ENCODE assay signal across 9 mouse cellular contexts in the genomic region with DNA sequence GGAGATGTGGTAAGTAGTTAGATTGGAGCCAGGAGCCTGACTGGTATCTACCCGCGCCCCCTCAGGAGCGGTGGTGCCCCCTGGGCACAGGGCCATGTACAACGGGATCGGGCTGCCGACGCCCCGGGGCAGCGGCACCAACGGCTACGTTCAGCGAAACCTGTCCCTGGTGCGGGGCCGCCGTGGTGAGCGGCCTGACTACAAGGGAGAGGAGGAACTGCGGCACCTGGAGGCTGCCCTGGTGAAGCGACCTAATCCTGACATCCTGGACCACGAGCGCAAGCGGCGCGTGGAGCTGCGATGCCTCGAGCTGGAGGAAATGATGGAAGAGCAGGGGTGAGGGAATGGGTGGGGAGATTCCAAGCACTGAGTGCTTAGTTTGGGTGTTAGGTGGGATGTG. TPM values are rescaled to one million over a fixed set of nuclear protein-coding genes. Genes with fewer than 3 reads are reported as not detected.
DNase-seq lines count a peak whose midpoint lies in the region; ATAC-seq lines count a peak whose summit lies in the region.
"Had no signal": no experiment of that assay in that cellular context is flagged by ENCODE, and none has a peak within 500 bp of the region (broad histone marks: within the 10 kb centered on the region; RNA-seq: fewer than 3 reads in every experiment).

No protein-coding gene starts in this region.

- H3K4me3 ChIP-seq in megakaryocyte, embryonic 14.5 days (replicated peaks) = peak overlapping the region; percentile 72
- H3K4me3 ChIP-seq in heart, embryonic 14.5 days (ENCODE audit: control insufficient read depth in 1 of 2, insufficient read depth in 1 of 2, low read depth in 1 of 2, low read length in 2 of 2) = no peak overlapping the region

- no peak overlapping the region for H3K27ac ChIP-seq in heart, embryonic 14.5 days (replicated peaks in 1 of 2; ENCODE audit: control insufficient read depth in 1 of 2, insufficient read depth in 1 of 2, low read depth in 2 of 2, low read length in 2 of 2)

- ATAC-seq in megakaryocyte, adult 5-6 weeks (ENCODE audit: poor library complexity, severe bottlenecking) = no peak
- no peak for ATAC-seq in heart, embryonic 14.5 days (ENCODE audit: insufficient number of reproducible peaks, insufficient read depth, low FRiP score, low read depth)

- H3K36me3 ChIP-seq in megakaryocyte, embryonic 14.5 days (replicated peaks; ENCODE audit: low read length) = peaks cover 63% of the 10 kb centered on the region
- peaks cover 48% of the 10 kb centered on the region for H3K36me3 ChIP-seq in heart, embryonic 14.5 days (ENCODE audit: control insufficient read depth, insufficient read depth, low read length)

- WGBS in heart, embryonic 14.5 days = 74% methylated on average over 25 of the region's 25 CpGs

- intact Hi-C loops in left cerebral cortex, postnatal 14 days (cut with DNase I) = no loop called here

- no peaks in the 10 kb centered on the region for H3K27me3 ChIP-seq in megakaryocyte, embryonic 14.5 days (replicated peaks)
- no peaks in the 10 kb centered on the region for H3K27me3 ChIP-seq in heart, embryonic 14.5 days (ENCODE audit: control insufficient read depth, insufficient read depth, low read length)

- H3K9ac ChIP-seq in heart, embryonic 14.5 days (ENCODE audit: low read length) = no peak overlapping the region

- no peaks in the 10 kb centered on the region for H3K9me3 ChIP-seq in megakaryocyte, embryonic 14.5 days
- no peaks in the 10 kb centered on the region for H3K9me3 ChIP-seq in heart, embryonic 14.5 days (ENCODE audit: control insufficient read depth, low read length)

- peaks cover 27% of the 10 kb centered on the region for H3K4me1 ChIP-seq in megakaryocyte, embryonic 14.5 days
- H3K4me1 ChIP-seq in heart, embryonic 14.5 days (ENCODE audit: control insufficient read depth in 2 of 2, insufficient read depth in 2 of 2, low read length in 2 of 2) = peaks cover 5 to 26% of the 10 kb centered on the region in 2 experiments

- H3K4me2 ChIP-seq in heart, embryonic 14.5 days (ENCODE audit: low read length) = peak overlapping the region; percentile 35

- DNase-seq in adrenal gland, postnatal 36 days = peak; percentile 65 to 75
- DNase-seq in kidney, postnatal 25 days = peak; percentile 67 to 83
- DNase-seq in naive thymus-derived CD4-positive, alpha-beta T cell, adult 2 months (ENCODE audit: low read depth) = peak; percentile 56
- DNase-seq in left cerebral cortex, postnatal 14 days (ENCODE audit: low spot score in 2 of 2) = no peak
- no peak for DNase-seq in left cerebral cortex, adult 9 months (ENCODE audit: low spot score in 2 of 2)

RNA-seq across cellular contexts. Expression of a gene that starts 16.5 kb away (rescaled TPM):
- polyA plus RNA-seq in megakaryocyte, embryonic 14.5 days (2012; ENCODE audit: insufficient read depth, low replicate concordance) = 117 and 357 TPM in 2 replicates
- 210 and 224 TPM in 2 replicates for total RNA-seq in megakaryocyte, adult 5-6 weeks (2015)
- 81.2 and 117 TPM in 2 replicates for total RNA-seq in megakaryocyte, adult 5-6 weeks (2017)
- 100 to 1,000 TPM; 435 to 589 TPM for total RNA-seq in adrenal gland, postnatal 36 days (2021)
- 300 and 318 TPM in 2 replicates for polyA plus RNA-seq in heart, embryonic 14.5 days (2014; fragmentation: Nextera tagmentation; extraction: Ambion mirVana)
- total RNA-seq in left cerebral cortex, postnatal 14 days (2021) = 100 to 1,000 TPM; 573 to 599 TPM

RNA-seq across cellular contexts. Expression of a gene that starts 21.0 kb away (rescaled TPM):
- 17.2 and 29.2 TPM in 2 replicates for polyA plus RNA-seq in megakaryocyte, embryonic 14.5 days (2012; ENCODE audit: insufficient read depth, low replicate concordance)
- 0.66 TPM in 1 of 2 replicates, not detected in the other for total RNA-seq in megakaryocyte, adult 5-6 weeks (2015)
- total RNA-seq in megakaryocyte, adult 5-6 weeks (2017) = 0.92 TPM in 1 of 2 replicates, not detected in the other
- 1 to 10 TPM; 6.9 to 8.8 TPM for total RNA-seq in adrenal gland, postnatal 36 days (2021)
- polyA plus RNA-seq in heart, embryonic 14.5 days (2014; fragmentation: Nextera tagmentation; extraction: Ambion mirVana) = 4.4 and 5.1 TPM in 2 replicates
- 10 to 100 TPM; 25.7 to 30.1 TPM for total RNA-seq in left cerebral cortex, postnatal 14 days (2021)

RNA-seq across cellular contexts. Expression of a gene that starts 22.1 kb away (rescaled TPM):
- 484 and 719 TPM in 2 replicates for polyA plus RNA-seq in megakaryocyte, embryonic 14.5 days (2012; ENCODE audit: insufficient read depth, low replicate concordance)
- 283 and 294 TPM in 2 replicates for total RNA-seq in megakaryocyte, adult 5-6 weeks (2015)
- total RNA-seq in megakaryocyte, adult 5-6 weeks (2017) = 113 and 140 TPM in 2 replicates
- 100 to 1,000 TPM; 400 to 416 TPM for total RNA-seq in adrenal gland, postnatal 36 days (2021)
- 950 and 1,075 TPM in 2 replicates for polyA plus RNA-seq in heart, embryonic 14.5 days (2014; fragmentation: Nextera tagmentation; extraction: Ambion mirVana)
- total RNA-seq in left cerebral cortex, postnatal 14 days (2021) = 100 to 1,000 TPM; 334 to 397 TPM

RNA-seq across cellular contexts. Expression of a gene that starts 29.0 kb away (rescaled TPM):
- not detected in 2 replicates for polyA plus RNA-seq in megakaryocyte, embryonic 14.5 days (2012; ENCODE audit: insufficient read depth, low replicate concordance)
- not detected in 2 replicates for total RNA-seq in megakaryocyte, adult 5-6 weeks (2015)
- total RNA-seq in megakaryocyte, adult 5-6 weeks (2017) = not detected in 2 replicates
- not detected for total RNA-seq in adrenal gland, postnatal 36 days (2021)
- polyA plus RNA-seq in heart, embryonic 14.5 days (2014; fragmentation: Nextera tagmentation; extraction: Ambion mirVana) = not detected in 2 replicates
- total RNA-seq in left cerebral cortex, postnatal 14 days (2021) = not detected
- total RNA-seq: common myeloid progenitor, adult 5-6 weeks had no signal

RNA-seq across cellular contexts. Expression of a gene that starts 35.5 kb away (rescaled TPM):
- polyA plus RNA-seq in megakaryocyte, embryonic 14.5 days (2012; ENCODE audit: insufficient read depth, low replicate concordance) = 6.0 and 53.7 TPM in 2 replicates
- total RNA-seq in megakaryocyte, adult 5-6 weeks (2015) = 3.1 and 3.7 TPM in 2 replicates
- 7.7 and 12.0 TPM in 2 replicates for total RNA-seq in megakaryocyte, adult 5-6 weeks (2017)
- total RNA-seq in adrenal gland, postnatal 36 days (2021) = 10 to 100 TPM; 60.2 to 61.4 TPM
- polyA plus RNA-seq in heart, embryonic 14.5 days (2014; fragmentation: Nextera tagmentation; extraction: Ambion mirVana) = 42.4 TPM in 2 replicates
- 100 to 1,000 TPM; 173 to 185 TPM for total RNA-seq in left cerebral cortex, postnatal 14 days (2021)

Comparison
In these comparisons a context has a peak if more than half of its experiments do, and no peak if none do; other contexts are left out.
1. DNase-seq: peak in adrenal gland, postnatal 36 days (2 of 2), kidney, postnatal 25 days (2 of 2) and naive thymus-derived CD4-positive, alpha-beta T cell, adult 2 months (single experiment); none in left cerebral cortex, postnatal 14 days (0 of 2) and left cerebral cortex, adult 9 months (0 of 2).
2. RNA of a gene that starts 21.0 kb away (total RNA-seq): 25.7 to 30.1 TPM in left cerebral cortex, postnatal 14 days and 6.9 to 8.8 TPM in adrenal gland, postnatal 36 days; 0.66 to 0.92 TPM in megakaryocyte, adult 5-6 weeks; every median in the first group is over 4 times any median in the second.